Mouse (Mus musculus) forebrain, embryonic 15.5 days (tissue): ENCODE measurements around the gene Ptprd. TPM values are rescaled to one million over a fixed set of nuclear protein-coding genes. Genes with fewer than 3 reads are reported as not detected.

Experiments
- ATAC-seq: fragments of 200-750 bp; cut with Nextera tagmentation; replicated peaks from 2 replicates; pipeline ENCODE4 v1.8.0; 2017; ENCODE audit warnings: mild to moderate bottlenecking, moderate TSS enrichment, moderate library complexity
- H3K27ac ChIP-seq: fragments of 300-500 bp; sonication (generic); replicated peaks from 2 replicates; pipeline ENCODE4 v1.5.1; 2015; ENCODE audit warnings: mild to moderate bottlenecking, inconsistent platforms
- H3K27me3 ChIP-seq: fragments of 300-500 bp; sonication (generic); 2 replicates; pipeline ENCODE4 v1.6.1; 2015; ENCODE audit warnings: inconsistent platforms
- H3K36me3 ChIP-seq: fragments of 300-500 bp; sonication (generic); 2 replicates; pipeline ENCODE4 v1.6.1; 2015; ENCODE audit warnings: mild to moderate bottlenecking, inconsistent platforms
- H3K4me1 ChIP-seq: fragments of 300-500 bp; sonication (generic); 2 replicates; pipeline ENCODE4 v1.6.1; 2015; ENCODE audit warnings: inconsistent platforms
- H3K4me2 ChIP-seq: fragments of 300-500 bp; sonication (generic); replicated peaks from 2 replicates; pipeline ENCODE4 v1.6.1; 2015; ENCODE audit warnings: mild to moderate bottlenecking, inconsistent platforms
- H3K4me3 ChIP-seq: fragments of 300-500 bp; sonication (generic); 2 replicates; pipeline ENCODE4 v1.5.1; 2015; ENCODE audit warnings: mild to moderate bottlenecking, inconsistent platforms
- H3K9ac ChIP-seq: fragments of 300-500 bp; sonication (generic); replicated peaks from 2 replicates; pipeline ENCODE4 v1.6.1; 2015; ENCODE audit warnings: mild to moderate bottlenecking, inconsistent platforms
- H3K9me3 ChIP-seq: fragments of 300-500 bp; sonication (generic); 2 replicates; pipeline ENCODE4 v1.6.1; 2016; ENCODE audit warnings: inconsistent platforms
- WGBS: fragments of 180-500 bp; shearing (Covaris S2); methylation state at CpG from one replicate; pipeline ENCODE4 v1.1.7; 2015; ENCODE audit warnings: mixed read lengths; 5-methylcytosine and 5-hydroxymethylcytosine counted together
- polyA plus RNA-seq: library from polyadenylated mRNA; unstranded; fragments of >200 nt; fragmentation: Nextera tagmentation; extraction: Ambion mirVana; gene quantifications from 2 replicates; pipeline ENCODE4 v1.2.1, GENCODE M21; 2015

The Ptprd gene
- polyA plus RNA-seq, 1 experiment from 2014 or later = 124 TPM

- H3K9me3 ChIP-seq = no peaks in the 10 kb centered on the region
- no peaks in the 10 kb centered on the region for H3K36me3 ChIP-seq
- no peak overlapping the region for H3K9ac ChIP-seq
- H3K27me3 ChIP-seq = no peaks in the 10 kb centered on the region
- H3K27ac ChIP-seq = no peak overlapping the region
- no peak overlapping the region for H3K4me3 ChIP-seq
- no peak for ATAC-seq
- 88% methylated on average over 3 of the region's 3 CpGs for WGBS
- no peaks in the 10 kb centered on the region for H3K4me1 ChIP-seq
- no peak overlapping the region for H3K4me2 ChIP-seq
Measured at GRCm38 (mm10) chr4:77649615-77650325, 562.0 kb downstream of the Ptprd start.

- H3K36me3 ChIP-seq = no peaks in the 10 kb centered on the region
- no peak overlapping the region for H3K4me3 ChIP-seq
- H3K9me3 ChIP-seq = no peaks in the 10 kb centered on the region
- ATAC-seq = no peak
- no peaks in the 10 kb centered on the region for H3K4me1 ChIP-seq
- H3K9ac ChIP-seq = no peak overlapping the region
- no peak overlapping the region for H3K27ac ChIP-seq
- 82% methylated on average over 2 of the region's 2 CpGs for WGBS
- no peak overlapping the region for H3K4me2 ChIP-seq
- H3K27me3 ChIP-seq = no peaks in the 10 kb centered on the region
Measured at GRCm38 (mm10) chr4:77648911-77649310, 562.9 kb downstream of the Ptprd start.

- Histone ChIP-seq H3K9ac (no peak overlapping the region), H3K9me3 (no peaks in the 10 kb centered on the region), H3K36me3 (no peaks in the 10 kb centered on the region), H3K27me3 (no peaks in the 10 kb centered on the region), H3K4me1 (no peaks in the 10 kb centered on the region), H3K4me3 (no peak overlapping the region), H3K27ac (no peak overlapping the region), H3K4me2 (no peak overlapping the region)
- WGBS = 76% methylated on average over 5 of the region's 5 CpGs
- ATAC-seq = no peak
Measured at GRCm38 (mm10) chr4:77647451-77648137, 564.2 kb downstream of the Ptprd start.

GRCm38 (mm10) chr4:77644435-77644834 lies 567.3 kb downstream of the Ptprd start:
- no peak for ATAC-seq
- H3K9me3 ChIP-seq = no peaks in the 10 kb centered on the region
- H3K9ac ChIP-seq = no peak overlapping the region
- no peak overlapping the region for H3K4me3 ChIP-seq
- no peak overlapping the region for H3K27ac ChIP-seq
- H3K4me2 ChIP-seq = no peak overlapping the region
- no peaks in the 10 kb centered on the region for H3K4me1 ChIP-seq
- H3K27me3 ChIP-seq = no peaks in the 10 kb centered on the region
- H3K36me3 ChIP-seq = no peaks in the 10 kb centered on the region

GRCm38 (mm10) chr4:77640022-77640421 lies 571.7 kb downstream of the Ptprd start:
- 84% methylated on average over 7 of the region's 7 CpGs for WGBS
- ATAC-seq = no peak
- Histone ChIP-seq H3K4me2 (no peak overlapping the region), H3K4me3 (no peak overlapping the region), H3K27ac (no peak overlapping the region), H3K27me3 (no peaks in the 10 kb centered on the region), H3K9me3 (no peaks in the 10 kb centered on the region), H3K9ac (no peak overlapping the region), H3K36me3 (no peaks in the 10 kb centered on the region), H3K4me1 (no peaks in the 10 kb centered on the region)

- Histone ChIP-seq H3K9me3 (no peaks in the 10 kb centered on the region), H3K4me1 (no peaks in the 10 kb centered on the region), H3K4me2 (no peak overlapping the region), H3K9ac (no peak overlapping the region), H3K27ac (no peak overlapping the region), H3K36me3 (no peaks in the 10 kb centered on the region), H3K4me3 (no peak overlapping the region), H3K27me3 (no peaks in the 10 kb centered on the region)
- no peak for ATAC-seq
- 94% methylated on average over 1 of the region's 1 CpGs for WGBS
Measured at GRCm38 (mm10) chr4:77613129-77613528, 598.6 kb downstream of the Ptprd start.

- peak overlapping the region; percentile 72; the same call in 1 of the 2 replicates for H3K27ac ChIP-seq
- H3K36me3 ChIP-seq = no peaks in the 10 kb centered on the region
- no peak overlapping the region for H3K9ac ChIP-seq
- H3K4me1 ChIP-seq = no peaks in the 10 kb centered on the region
- no peaks in the 10 kb centered on the region for H3K9me3 ChIP-seq
- 62% methylated on average over 1 of the region's 1 CpGs for WGBS
- peak; percentile 91 for ATAC-seq
- H3K4me2 ChIP-seq = no peak overlapping the region
- H3K4me3 ChIP-seq = no peak overlapping the region
- H3K27me3 ChIP-seq = no peaks in the 10 kb centered on the region
Measured at GRCm38 (mm10) chr4:77586624-77587023, 625.1 kb downstream of the Ptprd start.

- ATAC-seq = peak; percentile 38; the same call in 1 of the 2 replicates
- peak overlapping the region; percentile 72 for H3K27ac ChIP-seq
- 60% methylated on average over 1 of the region's 1 CpGs for WGBS
- no peak overlapping the region for H3K9ac ChIP-seq
- H3K4me2 ChIP-seq = no peak overlapping the region
- no peak overlapping the region for H3K4me3 ChIP-seq
- no peaks in the 10 kb centered on the region for H3K9me3 ChIP-seq
- H3K27me3 ChIP-seq = no peaks in the 10 kb centered on the region
- H3K36me3 ChIP-seq = no peaks in the 10 kb centered on the region
- no peaks in the 10 kb centered on the region for H3K4me1 ChIP-seq
Measured at GRCm38 (mm10) chr4:77586222-77586621, 625.5 kb downstream of the Ptprd start.

- H3K4me2 ChIP-seq = no peak overlapping the region
- no peak overlapping the region for H3K9ac ChIP-seq
- H3K4me3 ChIP-seq = no peak overlapping the region
- no peaks in the 10 kb centered on the region for H3K9me3 ChIP-seq
- H3K4me1 ChIP-seq = no peaks in the 10 kb centered on the region
- WGBS = 21% methylated on average over 14 of the region's 14 CpGs
- peak; percentile 76 for ATAC-seq
- no peak overlapping the region for H3K27ac ChIP-seq
- H3K27me3 ChIP-seq = no peaks in the 10 kb centered on the region
- no peaks in the 10 kb centered on the region for H3K36me3 ChIP-seq
Measured at GRCm38 (mm10) chr4:77558404-77559202, 653.2 kb downstream of the Ptprd start.

- no peaks in the 10 kb centered on the region for H3K9me3 ChIP-seq
- ATAC-seq = no peak
- H3K4me1 ChIP-seq = no peaks in the 10 kb centered on the region
- WGBS = 55% methylated on average over 4 of the region's 4 CpGs
- no peak overlapping the region for H3K4me2 ChIP-seq
- H3K36me3 ChIP-seq = no peaks in the 10 kb centered on the region
- H3K27ac ChIP-seq = no peak overlapping the region
- no peaks in the 10 kb centered on the region for H3K27me3 ChIP-seq
- no peak overlapping the region for H3K4me3 ChIP-seq
- H3K9ac ChIP-seq = no peak overlapping the region
Measured at GRCm38 (mm10) chr4:77555841-77556240, 655.9 kb downstream of the Ptprd start.

- no peak overlapping the region for H3K4me2 ChIP-seq
- 42% methylated on average over 4 of the region's 4 CpGs for WGBS
- H3K36me3 ChIP-seq = no peaks in the 10 kb centered on the region
- no peak overlapping the region for H3K4me3 ChIP-seq
- H3K27ac ChIP-seq = no peak overlapping the region
- no peaks in the 10 kb centered on the region for H3K27me3 ChIP-seq
- peaks cover 18% of the 10 kb centered on the region for H3K4me1 ChIP-seq
- ATAC-seq = no peak
- no peaks in the 10 kb centered on the region for H3K9me3 ChIP-seq
- no peak overlapping the region for H3K9ac ChIP-seq
Measured at GRCm38 (mm10) chr4:77537843-77538242, 673.9 kb downstream of the Ptprd start.

- H3K36me3 ChIP-seq = no peaks in the 10 kb centered on the region
- no peaks in the 10 kb centered on the region for H3K27me3 ChIP-seq
- no peak overlapping the region for H3K4me2 ChIP-seq
- no peak overlapping the region for H3K9ac ChIP-seq
- 19% methylated on average over 5 of the region's 5 CpGs for WGBS
- H3K4me1 ChIP-seq = peaks cover 18% of the 10 kb centered on the region
- no peak overlapping the region for H3K4me3 ChIP-seq
- no peaks in the 10 kb centered on the region for H3K9me3 ChIP-seq
- ATAC-seq = no peak
- H3K27ac ChIP-seq = no peak overlapping the region
Measured at GRCm38 (mm10) chr4:77537336-77537735, 674.4 kb downstream of the Ptprd start.
